Mouse (Mus musculus) T-helper 1 cell (primary cell): ENCODE data around the gene Aspdh.

ENCODE experiments used
- in situ Hi-C: fragments of 300-600 bp; cut with MboI, MseI; formaldehyde crosslinking; loops from one replicate; pipeline ENCODE4 v1.15.1; 2025; ENCODE audit warnings: high pct_unique_total_duplicates

Aspdh gene

GRCm38 (mm10) chr7:44471880-44472557 is 6.8 kb downstream of the Aspdh start:
- in situ Hi-C loops: no loop called here

GRCm38 (mm10) chr7:44472558-44472885 is 7.3 kb downstream of the Aspdh start:
- in situ Hi-C loops: no loop called here

GRCm38 (mm10) chr7:44472961-44473646 is 7.9 kb downstream of the Aspdh start:
- in situ Hi-C loops: no loop called here

DNA sequence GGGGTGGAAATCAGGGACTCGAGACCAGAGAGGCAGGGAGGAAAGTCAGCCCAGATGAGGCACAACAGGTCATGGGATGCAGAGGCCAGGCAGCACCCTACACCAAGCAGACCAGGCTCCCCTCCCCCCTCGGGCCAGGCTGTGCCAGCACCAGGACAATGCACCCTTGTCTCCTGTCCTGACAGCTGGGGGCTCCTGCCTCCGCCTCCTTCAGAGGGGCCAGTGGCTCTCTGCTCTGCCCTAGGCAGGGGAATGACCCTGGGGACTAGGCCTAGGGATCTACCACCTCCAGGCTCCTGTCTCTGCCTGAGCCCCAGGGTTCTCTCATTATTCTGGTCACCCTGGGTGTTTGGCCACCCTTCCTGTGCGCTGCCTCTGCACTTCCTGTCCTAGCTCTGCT is 9.2 kb downstream of the Aspdh start:
- in situ Hi-C loops: no loop called here

DNA sequence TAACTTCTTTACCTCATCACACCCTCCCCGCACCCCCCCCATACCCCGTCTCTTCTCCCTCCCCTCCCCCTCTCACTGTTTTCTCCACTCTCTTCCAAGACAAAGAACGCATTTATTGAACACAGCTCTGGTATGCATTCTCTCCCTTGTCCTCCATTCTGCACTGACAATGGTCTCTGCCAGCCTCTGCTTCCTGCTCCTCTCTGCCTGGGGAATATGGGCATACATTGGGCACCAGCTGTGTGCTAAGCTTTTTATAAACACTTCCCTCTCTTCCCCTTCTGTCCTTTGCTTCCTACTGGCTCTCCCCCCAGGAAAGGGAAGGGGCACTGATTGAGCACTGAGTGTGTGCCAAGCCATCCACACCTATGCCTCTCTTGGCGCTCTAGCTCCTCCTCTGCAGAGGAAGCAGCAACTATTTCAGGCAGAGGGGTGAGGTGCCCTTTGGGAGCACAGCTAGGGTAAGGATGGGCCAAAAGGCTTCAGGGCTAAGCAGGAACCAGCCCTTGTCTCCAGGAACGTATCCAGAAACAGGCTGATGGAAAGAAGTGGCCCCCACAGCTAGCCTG is 9.9 kb downstream of the Aspdh start:
- in situ Hi-C loops: no loop called here

DNA sequence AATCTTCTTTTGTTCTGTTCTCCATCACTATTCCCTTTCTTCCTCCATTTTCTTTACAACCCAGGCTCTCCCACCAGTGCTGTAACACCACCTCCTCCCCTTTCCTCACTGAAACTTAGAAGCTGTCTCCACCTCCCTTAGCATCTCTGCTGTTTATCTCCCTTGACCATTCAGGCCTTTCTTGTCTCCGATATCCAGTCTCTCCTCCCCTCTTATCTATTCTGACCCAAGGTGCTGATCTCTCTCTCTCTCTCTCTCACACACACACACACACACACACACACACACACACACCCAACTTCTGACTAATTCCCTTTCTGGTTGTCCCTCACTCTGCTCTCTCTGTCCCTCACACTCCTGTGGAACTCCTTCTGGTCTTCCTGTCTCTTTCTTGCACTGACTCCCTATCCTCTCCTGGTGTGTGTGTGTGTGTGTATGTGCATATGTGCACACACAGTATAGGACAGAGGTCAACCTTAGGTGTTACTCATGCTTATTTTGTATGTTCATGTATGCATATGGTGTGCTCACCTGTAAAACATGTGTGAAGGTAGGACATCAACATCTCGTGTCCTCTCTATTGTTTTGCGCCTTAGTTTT is 17.7 kb downstream of the Aspdh start:
- in situ Hi-C loops: loop anchor here (5.0 kb wide), 1 partner anchor 201 kb away; no protein-coding TSS in a partner anchor

GRCm38 (mm10) chr7:44484109-44484508 is 18.9 kb downstream of the Aspdh start:
- in situ Hi-C loops: loop anchor here (5.0 kb wide), 1 partner anchor 202 kb away; no protein-coding TSS in a partner anchor

GRCm38 (mm10) chr7:44484841-44485571 is 19.8 kb downstream of the Aspdh start:
- in situ Hi-C loops: loop anchor here (5.0 kb wide), 1 partner anchor 203 kb away; no protein-coding TSS in a partner anchor

DNA sequence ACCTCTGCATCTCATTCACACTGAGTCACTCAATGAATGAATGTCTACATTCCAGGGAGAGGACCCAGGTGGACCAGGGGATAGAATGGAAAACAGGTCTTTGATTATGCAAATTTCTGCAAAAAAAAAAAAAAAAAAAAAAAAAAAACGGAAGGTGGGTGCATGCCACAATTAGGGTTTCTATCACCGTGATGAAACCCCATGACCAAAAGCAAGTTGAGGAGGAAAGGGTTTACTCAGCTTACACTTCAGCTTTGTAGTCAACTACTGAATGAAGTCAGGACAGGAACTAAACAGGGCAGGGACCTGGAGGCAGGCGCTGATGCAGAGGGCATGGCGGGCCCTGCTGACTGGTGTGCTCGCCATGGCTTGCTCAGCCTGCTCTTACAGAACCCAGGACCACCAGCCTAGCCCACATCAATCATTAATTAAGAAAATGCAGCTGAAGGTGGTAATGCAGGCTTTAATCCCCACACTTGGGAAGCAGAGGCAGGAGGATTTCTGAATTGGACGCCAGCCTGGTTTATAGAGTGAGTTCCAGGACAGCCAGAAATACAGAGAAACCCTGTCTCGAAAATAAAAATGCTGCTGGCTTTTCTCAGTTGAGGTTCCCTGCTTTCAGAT is 20.5 kb downstream of the Aspdh start:
- in situ Hi-C loops: no loop called here

DNA sequence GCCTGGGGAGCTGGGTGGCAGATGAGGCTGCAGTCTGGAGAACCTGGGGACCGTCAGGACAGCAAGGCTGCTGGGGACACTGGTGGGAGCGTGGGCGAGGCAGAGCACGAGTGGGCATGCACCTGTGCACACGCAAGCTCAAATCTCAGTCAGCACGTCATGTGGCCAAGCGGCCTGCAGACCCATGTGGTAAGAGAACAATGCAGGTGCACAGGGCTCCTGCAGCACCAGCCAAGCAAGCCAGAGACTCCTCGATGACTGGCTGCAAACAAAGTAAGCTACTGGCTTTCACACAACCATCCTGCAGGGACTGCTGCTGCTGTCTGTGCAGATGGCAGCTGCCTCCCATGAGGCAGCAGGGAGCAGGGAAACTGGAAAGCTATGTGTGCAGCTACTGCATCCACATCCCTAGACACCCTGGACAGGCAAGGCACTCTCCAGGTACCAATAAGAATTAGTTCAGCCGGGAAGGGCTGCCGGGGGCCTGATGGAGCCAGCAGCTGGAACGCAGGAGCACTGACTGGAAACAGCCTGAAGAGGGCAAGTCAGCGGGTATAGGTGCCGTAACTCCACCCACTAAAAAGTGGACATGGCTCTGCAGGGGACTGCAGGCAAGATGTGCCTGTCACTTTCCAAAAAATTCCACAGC is 21.9 kb downstream of the Aspdh start:
- in situ Hi-C loops: no loop called here

DNA sequence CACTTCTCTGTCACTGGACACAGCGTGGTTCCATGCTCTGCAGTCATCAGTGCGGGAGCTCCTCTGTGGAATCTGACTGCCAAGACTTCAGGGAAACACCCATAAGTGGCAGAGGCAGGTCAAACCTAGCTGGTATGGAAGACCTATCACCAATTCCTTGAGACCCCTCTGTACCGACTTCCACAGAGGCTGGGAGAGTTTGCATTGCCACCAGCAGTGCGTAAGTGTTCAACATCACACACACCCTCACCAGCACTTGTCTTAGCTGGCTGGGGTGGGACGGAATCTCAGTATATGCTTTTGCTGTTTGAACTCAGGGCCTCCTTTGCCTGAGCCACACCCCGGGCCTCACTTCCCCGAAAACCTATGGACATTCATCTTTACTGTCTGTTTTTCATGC is 22.7 kb downstream of the Aspdh start:
- in situ Hi-C loops: no loop called here

DNA sequence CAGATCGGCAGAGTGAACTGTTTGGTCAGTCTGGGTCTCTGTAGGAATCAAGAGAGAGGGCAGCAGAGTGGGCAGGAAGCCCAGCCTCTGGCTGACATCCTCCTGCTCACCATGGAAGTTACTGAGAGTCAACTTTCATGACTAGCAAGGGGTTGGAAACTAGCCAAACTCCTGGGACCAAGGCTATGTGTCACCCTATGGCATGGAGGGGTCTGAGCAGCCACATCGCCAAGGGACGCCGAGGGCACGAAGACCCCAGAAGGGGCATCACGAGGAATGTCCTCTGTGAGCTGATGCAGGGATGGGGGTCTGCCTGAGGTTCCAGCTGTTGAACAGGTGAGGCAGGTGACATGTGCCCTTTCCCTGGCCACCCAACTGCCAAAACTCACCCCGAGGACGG is 23.4 kb downstream of the Aspdh start:
- in situ Hi-C loops: no loop called here

DNA sequence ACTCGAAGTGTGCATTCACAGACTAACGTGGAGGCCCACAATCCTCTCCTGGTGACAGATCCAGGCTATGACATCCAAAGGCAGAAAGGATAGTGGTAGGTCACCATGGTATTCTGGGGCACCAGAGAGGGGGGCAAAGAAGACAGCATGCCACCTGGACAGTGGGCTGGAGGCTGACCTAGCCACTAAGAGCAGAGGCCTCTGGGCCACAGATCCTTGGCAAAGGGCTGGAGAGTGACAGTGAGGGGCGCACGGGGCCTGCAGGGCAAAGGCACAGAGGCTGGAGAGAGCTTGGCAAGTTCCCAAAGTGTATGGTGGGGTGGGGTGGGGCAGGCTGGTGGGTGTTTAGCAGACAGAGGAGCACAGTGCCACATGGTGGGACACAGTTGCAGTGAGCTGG is 25.1 kb downstream of the Aspdh start:
- in situ Hi-C loops: no loop called here

- in situ Hi-C loops: no loop called here
Observed at GRCm38 (mm10) chr7:44491391-44491790, 26.2 kb downstream of the Aspdh start.

DNA sequence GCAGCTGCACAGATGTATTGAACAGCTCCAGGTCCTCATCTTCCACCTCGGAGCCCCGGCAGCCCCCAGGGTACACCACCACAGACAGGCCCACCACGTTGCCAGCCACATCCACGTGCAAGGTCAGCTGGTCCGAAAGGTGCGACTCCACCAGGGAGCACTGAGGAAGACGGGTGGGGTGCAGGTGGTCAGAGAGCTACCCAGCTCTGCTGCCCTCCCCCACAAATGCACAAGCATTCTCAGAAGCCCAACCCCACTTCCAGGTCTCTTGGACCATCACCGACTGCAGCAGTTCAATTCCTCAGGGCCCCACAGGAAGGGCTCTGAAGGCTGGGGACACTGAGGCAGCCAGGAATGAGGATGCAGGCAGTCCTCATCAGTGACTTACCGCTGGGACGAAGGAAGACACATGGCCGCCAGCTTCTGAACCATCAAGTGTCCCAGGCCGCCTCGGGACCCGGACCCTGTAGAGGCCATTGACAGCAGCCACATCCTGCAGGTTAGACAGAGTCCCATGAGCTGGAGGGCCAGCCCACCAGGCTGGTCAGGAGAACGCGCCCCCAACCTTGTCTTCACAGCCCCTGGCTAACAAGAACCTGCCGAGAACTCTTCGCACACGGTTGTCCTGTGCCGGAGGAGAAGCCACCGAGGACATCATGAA is 27.1 kb downstream of the Aspdh start:
- in situ Hi-C loops: no loop called here

DNA sequence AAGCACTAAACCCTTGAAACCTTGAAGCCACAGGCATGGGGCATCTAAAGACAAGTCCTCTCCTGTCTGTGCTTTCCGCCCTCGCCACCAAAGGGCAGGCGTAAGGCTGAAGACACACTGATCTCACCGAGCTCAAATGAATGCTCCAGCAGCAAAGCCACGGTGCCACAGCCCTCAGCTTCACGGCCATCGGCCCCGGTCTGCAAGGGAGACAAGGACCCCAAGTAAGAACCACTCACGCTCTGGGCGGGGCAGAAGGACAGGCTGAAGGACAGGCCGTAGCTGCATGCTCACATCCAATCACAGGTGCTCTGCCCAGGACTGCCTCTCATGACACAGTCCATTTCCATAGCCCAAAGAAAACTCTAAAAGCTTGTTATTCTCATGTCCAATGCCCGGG is 29.5 kb downstream of the Aspdh start:
- in situ Hi-C loops: no loop called here

- in situ Hi-C loops: no loop called here
Observed at GRCm38 (mm10) chr7:44495086-44495485, 29.9 kb downstream of the Aspdh start.

DNA sequence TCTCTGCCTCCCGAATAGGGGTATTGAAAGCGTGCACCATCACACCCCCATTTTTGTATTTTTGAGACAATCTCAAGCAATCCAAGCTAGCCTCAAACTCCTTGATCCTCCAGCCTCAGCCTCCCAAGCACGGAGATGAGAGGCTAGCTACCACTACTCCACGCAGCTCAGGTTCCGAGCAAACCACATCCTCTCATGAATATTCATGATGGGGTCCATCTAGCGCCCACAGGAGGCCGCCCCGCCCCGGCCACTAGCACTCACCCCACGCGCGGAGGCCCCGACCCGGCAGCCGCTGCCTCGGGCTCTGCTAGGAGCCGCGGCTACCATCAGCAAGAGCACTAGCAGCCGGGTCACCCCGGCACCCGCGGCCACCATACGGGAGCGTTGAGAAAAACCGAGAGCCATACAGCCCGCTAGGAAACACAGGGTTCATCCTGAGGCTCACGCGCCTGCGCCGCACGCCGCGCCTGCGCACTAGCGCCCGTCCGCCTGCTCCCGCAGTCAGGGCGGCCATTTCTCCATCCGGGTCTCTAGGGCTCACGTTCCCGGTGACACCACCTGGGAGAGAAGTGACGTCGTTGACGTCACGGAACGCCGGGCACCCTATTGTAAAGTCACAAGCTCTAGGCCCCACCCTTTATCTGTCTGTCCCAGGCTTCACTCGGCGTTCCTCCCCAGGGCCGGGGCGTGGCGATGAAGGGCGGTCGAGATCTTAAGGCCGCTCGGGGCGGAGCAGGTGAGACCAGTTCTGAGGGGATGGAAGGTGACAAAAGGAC is 31.0 kb downstream of the Aspdh start, which contains the start of the genes Emc10 and Fam71e1:
Gene Emc10 (minus strand): TSS at position 538 of the 779 bp plus-strand sequence.
Gene Fam71e1 (plus strand): TSS at position 590 of the 779 bp plus-strand sequence.
- in situ Hi-C loops: no loop called here

GRCm38 (mm10) chr7:44496771-44497109 is 31.5 kb downstream of the Aspdh start:
- in situ Hi-C loops: no loop called here
